Mouse (Mus musculus): ENCODE data around the gene Mageh1.
"Not testable (repeated sequence)": the region's sequence is repeated elsewhere in the genome, so short reads cannot be mapped to it uniquely, and the experiment has no call there.

Mageh1 gene

DNA sequence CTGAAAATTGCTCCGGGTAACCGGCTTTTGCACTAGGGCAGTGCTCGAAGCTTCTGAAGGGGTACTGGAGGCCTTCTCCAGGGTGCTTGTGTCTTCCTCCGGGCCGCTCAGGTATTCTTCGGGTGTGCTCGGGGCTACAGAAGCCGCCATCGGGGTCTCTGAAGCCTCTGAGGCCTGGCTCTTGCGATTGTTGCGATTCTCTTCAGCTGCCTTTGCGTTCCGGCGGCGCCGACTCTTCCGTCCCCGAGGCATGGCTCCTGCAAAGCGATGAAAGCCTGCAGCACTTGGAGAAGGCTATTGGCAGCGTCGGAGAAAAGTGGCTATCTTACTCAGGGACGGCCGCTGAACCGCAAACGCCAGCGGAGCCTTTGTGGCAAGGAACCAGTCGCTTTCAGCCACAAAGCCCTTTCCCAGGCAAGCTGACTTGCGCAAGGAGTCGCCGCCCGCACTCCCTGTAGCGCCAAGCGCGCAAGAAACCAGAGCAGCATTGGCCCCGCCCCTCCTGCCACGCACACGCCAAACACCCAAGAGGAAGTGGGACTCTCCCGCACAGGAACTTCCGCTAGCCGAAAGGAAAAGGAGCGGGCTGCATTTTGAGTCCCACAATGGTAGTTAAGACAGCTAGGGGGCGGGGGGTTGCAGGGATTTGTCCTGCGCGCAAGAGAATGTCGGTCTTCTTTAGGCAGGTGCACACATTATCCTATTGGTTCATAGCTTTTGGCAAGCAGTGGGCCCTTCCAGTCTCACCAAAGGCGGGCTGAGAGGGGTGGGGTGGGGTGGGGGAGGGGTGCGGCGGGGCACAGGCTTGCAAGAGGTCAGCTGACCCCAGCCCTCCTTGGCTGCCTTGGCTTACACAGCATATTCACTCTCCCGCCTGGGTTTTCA lies at the start of gene Mageh1:
Gene Mageh1, minus strand, starts transcription at position 489 of the 885 bp plus-strand sequence.
- DNase-seq (ENCODE audit: low spot score): peak; percentile 75

DNA sequence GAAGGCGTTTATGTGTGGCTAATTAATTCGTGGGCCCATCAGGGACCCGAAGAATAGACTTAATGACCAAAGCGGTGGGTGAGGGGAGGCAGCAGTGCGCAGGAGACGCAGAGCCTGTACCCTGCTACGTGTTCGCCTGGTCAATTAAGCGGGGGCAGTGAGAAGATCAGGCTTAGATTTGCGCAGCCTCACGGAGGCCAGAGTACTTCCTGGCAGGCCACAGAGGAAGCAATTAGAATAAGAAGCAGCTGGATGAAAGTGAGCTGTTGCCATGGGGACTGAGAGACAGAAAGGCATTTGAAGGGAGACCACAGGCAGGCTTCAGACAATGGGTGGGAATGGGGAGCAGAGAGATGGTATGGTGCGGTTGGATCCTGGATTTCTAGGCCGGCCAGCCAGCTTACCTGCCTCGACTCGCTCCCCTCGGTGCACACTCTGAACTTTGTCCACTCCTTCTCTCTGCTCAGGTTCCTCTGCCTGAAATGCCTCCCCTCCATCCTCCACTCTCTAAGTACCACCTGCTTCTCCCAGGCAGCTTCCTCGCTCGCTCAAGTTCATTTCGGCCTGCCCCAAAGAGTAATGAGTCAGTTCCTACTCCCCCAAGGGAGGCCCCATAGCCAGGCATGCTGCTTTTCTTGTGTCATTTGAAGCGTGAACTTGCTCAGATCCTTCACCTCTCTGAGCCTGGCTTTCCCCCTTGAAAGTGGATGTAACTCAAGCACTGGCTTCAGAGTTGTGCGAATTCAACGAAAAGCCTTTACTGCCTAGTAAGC lies 783 bp upstream of the Mageh1 start:
- DNase-seq (ENCODE audit: low spot score): not testable (repeated sequence)

DNA sequence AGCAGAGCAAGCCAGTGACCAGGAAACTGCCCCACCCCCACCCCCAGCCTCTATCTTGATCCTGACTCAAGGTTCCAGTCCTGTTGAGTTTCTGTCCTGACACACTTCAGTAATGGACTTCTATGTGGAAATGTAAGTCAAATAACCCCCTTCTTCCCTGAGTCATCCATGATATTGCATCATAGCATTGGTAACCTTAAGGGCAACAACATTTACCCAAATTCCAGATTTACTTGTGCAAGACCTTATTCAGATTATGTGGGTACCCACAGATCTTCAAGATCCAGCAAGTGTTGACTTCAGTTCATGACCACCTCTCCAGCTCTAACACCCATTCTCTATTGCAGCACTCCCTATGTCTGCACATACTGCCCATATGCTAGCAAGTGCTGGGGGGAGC lies 5.8 kb downstream of the Mageh1 start:
- not testable (repeated sequence) for DNase-seq (ENCODE audit: low spot score)

DNA sequence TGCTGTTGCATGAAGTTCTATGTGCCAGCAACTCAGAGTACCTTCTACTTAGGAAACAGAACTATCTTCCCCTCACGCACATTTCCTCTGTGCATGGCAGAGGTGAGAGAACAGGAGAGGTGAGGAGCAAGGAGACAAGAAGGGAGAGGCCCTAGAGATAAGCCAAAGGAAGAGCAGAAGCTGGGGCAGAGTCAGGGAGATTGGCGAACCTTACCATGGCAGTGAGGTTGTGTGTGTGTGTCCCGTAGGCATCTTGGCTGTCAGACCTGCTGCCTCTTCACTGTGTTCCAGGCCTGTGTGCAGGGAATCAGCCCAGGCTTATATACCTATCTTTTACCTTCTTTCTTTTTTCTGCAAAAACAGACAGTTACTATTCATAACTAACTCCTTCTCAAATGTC lies 11.7 kb downstream of the Mageh1 start:
- not testable (repeated sequence) for DNase-seq (ENCODE audit: low spot score)

DNA sequence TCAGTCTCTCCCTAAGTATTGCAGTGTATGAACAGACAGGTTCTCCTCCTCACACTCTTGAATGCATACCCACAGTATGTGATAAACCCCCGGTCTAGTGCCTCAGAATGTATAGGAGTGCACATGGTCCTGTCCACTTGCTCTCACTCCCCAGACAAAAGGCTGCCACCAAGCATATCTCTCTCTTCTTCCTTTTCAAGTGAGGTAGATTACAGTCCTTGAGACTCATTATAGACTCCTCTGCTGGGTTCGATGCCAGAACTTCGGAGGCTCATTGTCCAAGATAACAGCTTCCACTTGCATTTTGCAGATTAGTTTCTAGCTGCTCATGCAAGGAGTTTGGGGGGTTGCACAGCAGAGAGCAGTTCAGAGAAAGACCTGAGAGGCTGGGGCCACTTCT lies 12.1 kb downstream of the Mageh1 start:
- not testable (repeated sequence) for DNase-seq (ENCODE audit: low spot score)

DNA sequence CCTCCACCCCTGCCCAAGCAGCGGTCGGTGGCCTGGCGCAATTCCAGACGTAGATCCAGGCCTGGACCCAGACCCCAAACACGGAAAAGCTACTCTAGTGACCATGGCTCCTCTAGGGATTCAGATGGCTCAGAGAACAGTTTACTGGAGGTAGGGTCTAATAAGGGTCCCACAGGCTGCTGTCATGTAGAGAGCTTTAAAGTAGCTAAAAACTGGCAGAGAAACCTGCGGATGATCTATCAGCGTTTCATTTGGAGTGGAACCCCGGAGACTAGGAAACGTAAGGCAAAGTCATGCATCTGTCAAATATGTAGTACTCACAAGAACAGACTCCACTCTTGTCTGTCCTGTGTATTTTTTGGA lies 29.7 kb downstream of the Mageh1 start:
- no peak for DNase-seq (ENCODE audit: low spot score)

DNA sequence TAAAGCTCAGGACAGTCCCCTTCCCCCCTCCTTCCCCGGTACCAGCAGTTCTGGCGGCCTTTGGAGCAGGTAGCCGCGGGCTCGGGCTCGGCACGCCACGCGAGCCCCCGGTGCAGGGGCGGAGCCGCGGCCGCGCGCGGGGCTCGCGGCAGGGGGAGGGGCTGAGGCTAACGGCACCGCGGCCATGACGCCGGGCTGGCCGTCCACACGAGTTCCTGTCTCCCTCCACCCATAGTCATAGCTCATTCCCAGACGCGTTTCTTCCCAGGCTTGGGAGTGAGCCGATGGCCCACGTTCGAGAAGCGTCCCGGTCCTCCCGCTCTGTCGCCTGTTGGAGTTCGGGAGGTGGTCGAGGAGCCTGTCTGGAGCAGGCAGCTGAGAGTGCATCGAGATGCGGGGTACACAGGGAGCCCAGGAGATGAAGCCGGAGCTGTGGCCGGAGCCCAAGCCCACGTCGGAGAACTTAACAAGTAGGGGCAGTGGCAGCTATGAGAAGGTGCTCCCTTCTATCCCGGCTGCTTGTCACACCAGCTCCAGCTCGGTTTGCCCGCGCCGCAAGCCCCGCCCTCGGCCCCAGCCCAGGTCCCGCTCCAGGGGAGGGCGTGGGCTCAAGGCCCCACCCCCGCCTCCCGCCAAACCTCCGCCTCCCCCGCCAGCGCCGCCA lies 30.2 kb downstream of the Mageh1 start:
- peak; percentile 48 for DNase-seq (ENCODE audit: low spot score)

DNA sequence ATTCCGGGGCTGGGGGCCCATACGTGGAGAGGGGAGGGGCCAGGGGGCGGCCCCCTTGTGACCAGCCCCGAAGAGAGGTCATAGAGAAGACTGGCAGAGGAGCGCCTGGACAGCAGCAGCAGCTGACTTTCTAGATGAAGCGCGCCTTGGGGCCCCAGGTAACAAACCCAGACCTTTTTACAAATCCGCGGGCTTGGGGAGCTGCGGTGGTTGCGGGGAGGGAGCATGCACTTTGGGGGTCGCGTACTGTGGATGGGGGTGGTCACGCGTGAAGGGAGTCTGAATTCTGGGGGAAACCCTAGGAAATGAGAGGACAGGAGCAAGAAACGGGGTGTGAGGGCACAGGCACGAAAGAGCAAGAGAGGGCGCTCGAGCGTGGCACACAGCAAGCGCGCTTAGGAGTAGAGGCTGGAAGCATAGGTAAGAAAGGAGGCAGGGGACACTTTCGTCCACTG lies 31.0 kb downstream of the Mageh1 start, which contains the start of gene Usp51:
Gene Usp51, plus strand, starts transcription at position 83 of the 455 bp plus-strand sequence.
- DNase-seq (ENCODE audit: low spot score): peak; percentile 22

DNA sequence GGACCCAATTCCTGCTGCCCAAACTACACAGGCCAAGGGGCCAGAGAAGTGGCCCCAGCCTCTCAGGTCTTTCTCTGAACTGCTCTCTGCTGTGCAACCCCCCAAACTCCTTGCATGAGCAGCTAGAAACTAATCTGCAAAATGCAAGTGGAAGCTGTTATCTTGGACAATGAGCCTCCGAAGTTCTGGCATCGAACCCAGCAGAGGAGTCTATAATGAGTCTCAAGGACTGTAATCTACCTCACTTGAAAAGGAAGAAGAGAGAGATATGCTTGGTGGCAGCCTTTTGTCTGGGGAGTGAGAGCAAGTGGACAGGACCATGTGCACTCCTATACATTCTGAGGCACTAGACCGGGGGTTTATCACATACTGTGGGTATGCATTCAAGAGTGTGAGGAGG lies 41.3 kb downstream of the Mageh1 start:
- DNase-seq (ENCODE audit: low spot score): not testable (repeated sequence)

DNA sequence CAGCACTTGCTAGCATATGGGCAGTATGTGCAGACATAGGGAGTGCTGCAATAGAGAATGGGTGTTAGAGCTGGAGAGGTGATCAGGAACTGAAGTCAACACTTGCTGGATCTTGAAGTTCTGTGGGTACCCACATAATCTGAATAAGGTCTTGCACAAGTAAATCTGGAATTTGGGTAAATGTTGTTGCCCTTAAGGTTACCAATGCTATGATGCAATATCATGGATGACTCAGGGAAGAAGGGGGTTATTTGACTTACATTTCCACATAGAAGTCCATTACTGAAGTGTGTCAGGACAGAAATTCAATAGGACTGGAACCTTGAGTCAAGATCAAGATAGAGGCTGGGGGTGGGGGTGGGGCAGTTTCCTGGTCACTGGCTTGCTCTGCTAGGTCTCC lies 47.5 kb downstream of the Mageh1 start:
- not testable (repeated sequence) for DNase-seq (ENCODE audit: low spot score)
